Mouse (Mus musculus) layer of hippocampus, adult 18-20 months (tissue): ENCODE measurements at regions not wholly inside any gene's neighbourhood (a gene's known extent, or its start where the extent isn't known, plus 50 kb on each side); places are given as distances from the start of the nearest gene placed in this dataset.
"Not testable (repeated sequence)": the region's sequence is repeated elsewhere in the genome, so short reads cannot be mapped to it uniquely, and the experiment has no call there.

Experiments used
- DNase-seq, 2 experiments: peaks; one replicate each; pipeline ENCODE4 v3.0.0; 2022; ENCODE audit warnings: low spot score in 2 of 2

DNA sequence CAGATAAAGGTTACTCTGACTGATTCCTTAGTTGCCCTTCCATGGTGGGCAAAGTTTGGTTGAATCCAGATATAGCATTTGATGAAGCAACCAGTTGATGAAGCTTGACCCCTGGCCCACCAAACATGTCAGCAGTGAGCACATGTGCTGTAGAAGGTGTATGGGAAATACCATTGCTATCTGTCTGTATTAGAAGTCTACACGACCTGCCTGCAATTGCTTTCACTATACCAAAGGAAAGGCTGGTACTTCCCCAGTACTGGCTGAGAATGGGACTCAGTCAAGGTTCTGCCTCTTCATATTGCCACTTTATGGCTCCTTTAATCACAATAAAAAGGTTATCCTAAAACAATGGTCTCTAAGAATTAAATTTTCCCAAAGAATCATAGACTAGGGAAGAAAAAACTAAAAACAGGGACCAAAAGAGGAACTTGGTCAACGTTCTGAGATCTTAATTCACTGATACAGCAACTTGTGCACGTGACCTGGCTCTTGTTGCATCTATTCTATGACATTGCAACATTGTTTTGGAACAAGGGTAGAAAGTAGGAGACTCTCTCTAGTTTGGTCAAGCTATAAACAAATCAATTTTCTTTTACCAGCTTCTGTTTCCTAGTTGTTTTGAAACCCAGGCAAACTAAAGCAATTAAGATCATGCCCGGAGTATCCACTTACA is 284.0 kb downstream of the Rapgef2 start:
- no peak for DNase-seq

DNA sequence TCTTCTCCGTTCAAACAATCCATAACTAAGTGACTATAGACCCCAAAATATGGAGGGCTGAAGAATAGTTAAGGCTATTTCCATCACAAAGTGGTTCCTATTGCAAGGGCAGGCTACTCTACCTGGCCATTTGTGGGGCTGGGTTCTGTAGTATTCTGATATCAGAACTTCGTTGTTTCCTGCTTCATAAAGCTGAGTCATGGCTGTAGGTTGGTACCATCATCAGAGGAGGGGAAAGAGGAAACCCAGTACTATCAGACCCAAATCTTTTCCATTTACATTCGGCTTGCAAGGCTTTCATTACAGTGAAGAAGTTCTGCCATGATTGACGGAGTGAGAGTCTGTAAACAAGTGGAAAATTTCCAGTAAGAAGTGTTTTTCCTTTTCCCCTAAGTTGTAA is 284.6 kb downstream of the Rapgef2 start:
- no peak for DNase-seq

GRCm38 (mm10) chr3:79000293-79000692 is 286.0 kb downstream of the Rapgef2 start:
- no peak for DNase-seq

GRCm38 (mm10) chr3:78999803-79000202 is 286.5 kb downstream of the Rapgef2 start:
- no peak for DNase-seq

DNA sequence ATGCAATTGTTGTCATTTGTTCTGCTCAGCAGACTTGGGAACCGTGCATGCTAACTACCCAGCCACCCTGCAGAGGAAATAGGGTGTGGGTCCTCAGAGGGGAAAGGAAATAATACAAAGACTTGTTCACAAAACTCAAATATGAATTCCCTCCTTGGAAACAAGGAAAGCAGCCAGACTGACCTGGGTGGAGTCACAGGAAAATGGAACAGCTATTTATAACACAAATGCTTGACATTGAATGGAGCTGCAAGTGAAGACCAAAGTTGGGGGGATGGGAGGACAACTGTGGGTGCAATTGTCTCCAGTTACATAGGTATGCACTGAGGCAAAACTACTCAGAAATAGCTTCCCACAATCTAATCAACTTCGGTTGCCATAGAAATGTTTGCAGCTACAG is 298.2 kb downstream of the Rapgef2 start:
- peak in 1 of 2 experiments; percentile 26 for DNase-seq

DNA sequence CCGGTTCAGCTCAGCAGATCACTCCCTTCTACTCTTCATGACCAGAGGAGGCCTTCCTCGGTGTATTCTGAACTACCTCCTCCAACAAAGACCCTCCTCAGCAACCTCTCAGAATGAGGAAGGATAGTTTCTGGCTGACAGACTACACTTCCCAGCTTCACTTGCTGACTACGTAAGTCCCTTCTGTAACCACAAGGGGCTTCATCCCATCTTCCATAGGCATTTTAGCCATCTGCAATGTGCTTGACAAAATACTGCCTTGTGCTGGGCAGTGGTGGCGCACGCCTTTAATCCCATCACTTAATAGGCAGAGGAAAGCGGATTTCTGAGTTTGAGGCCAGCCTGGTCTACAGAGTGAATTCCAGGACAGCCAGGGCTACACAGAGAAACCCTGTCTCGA is 299.6 kb downstream of the Rapgef2 start:
- DNase-seq = no peak

- DNase-seq = no peak
Measured at GRCm38 (mm10) chr3:78981057-78981456, 305.3 kb downstream of the Rapgef2 start.

DNA sequence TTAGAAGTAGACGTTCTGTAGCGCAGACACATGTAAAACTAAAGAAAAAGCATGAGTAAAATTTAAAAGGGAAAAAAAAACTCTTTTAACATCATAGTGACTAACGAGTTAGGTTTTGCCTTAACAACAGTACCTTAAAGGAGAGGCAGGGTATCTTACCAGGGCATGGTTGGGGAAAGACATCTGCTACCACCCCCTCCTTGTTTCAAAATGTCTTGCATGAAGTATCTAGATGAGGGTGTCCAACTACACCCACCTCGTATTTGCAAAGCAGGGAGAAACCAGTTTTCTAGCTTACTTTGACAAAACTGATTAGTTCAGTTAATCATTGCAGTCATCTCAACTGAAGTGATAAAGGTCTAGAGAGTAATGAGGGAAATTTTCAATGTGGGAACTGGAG is 307.5 kb downstream of the Rapgef2 start:
- peak in 1 of 2 experiments; percentile 55 for DNase-seq

DNA sequence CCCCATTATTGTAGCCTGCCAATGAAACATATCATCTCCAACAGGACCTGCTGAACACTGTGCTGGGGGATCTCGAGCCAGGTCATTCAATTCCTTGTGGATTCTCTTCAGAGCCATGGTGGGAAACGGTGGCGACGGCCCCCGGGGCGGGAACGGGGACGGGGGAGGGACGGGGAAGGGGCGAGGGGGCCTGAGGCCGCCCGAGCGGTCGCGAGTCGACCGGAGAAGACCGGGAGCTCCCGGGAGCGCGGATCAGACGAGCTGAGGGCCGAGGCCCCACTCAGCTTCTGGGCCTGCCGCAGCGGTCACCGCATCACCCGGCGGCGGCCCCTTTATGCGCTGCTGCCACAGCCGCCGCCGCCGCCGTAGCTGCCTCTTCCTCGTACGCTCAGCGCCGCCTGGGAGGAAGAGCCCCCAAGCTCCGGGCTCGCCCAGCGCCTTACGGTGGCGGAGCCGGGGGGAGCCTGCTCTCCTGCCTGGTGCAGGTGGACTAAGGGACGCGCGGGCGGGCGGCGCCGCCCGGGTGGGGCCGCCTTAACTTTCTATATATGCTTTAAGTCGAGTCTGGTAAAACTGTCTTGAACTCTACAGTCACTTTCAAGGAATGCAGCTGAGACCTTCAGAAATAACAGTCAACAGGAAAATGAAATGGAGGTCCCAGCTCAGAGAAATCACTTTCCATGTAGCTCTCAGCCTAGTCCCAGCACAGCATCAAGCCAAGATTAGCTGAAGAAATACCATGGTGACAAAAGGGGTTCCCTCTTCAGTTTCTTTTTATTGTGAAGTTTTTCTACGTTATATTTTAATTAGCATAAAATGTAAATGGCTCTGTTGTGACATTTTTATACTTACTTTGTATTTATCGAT is 319.4 kb downstream of the Rapgef2 start:
- peak in 1 of 2 experiments; percentile 20 for DNase-seq

- DNase-seq = no peak
Measured at GRCm38 (mm10) chr3:78964231-78964858, 322.0 kb downstream of the Rapgef2 start.

DNA sequence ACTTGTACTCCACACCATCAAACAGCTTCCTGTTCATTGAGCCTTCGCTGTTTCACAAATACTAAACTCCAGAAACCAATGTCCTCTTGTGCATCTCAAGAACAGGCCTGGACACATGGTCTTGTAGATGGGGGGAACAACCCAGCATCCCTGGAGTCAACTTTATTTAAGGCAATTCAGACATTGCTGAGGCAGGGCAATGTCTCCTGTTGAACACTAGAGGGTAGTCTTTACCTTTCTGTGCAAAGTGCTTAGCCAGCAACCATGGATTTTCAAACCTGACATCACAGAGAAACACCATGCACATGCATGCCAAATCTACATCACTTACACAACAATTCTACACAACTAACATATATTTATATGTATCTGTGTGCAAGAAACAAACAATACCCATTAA is 327.5 kb downstream of the Rapgef2 start:
- DNase-seq = peak; percentile 22 to 78

DNA sequence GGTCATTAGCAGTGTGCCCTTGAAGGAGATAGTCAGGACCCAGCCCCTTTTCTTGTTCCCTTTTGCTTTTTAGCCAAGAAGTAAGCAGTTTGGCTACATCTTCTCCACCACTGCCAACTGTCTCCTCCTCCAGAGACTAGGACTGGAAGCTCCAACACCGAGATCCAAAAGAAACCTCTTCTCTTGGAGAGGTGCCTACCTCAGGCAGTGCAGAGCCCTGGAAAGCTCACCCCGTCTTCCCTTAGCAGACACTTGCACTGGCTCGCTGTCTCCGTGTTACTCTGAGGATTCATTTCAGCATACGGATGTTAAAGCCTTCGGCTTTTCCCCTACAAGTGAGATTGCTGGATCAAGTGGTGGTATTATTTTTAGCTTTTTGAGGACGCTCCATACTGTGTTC is 331.0 kb downstream of the Rapgef2 start:
- DNase-seq = no peak

- DNase-seq = not testable (repeated sequence)
Measured at GRCm38 (mm10) chr3:78949385-78949784, 336.9 kb downstream of the Rapgef2 start.

DNA sequence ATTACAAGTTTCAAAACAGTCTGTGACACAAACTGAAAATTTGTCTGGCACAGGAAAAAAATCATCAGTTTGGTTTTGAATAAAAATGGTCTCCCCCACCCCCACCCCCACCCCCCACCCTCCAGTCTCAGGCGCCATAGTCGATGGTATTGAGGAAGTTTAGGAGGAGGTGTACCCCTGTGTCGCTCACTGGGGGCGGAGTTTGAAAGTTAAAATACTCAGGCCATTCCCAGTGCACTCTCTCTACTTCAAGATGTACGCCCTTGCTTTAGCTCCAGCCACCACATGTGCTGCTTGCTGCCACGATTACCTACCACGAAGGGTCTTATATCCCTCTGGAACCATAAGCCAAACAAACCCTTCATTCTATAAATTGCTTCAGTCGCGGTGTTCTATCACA is 337.6 kb downstream of the Rapgef2 start:
- no peak for DNase-seq

DNA sequence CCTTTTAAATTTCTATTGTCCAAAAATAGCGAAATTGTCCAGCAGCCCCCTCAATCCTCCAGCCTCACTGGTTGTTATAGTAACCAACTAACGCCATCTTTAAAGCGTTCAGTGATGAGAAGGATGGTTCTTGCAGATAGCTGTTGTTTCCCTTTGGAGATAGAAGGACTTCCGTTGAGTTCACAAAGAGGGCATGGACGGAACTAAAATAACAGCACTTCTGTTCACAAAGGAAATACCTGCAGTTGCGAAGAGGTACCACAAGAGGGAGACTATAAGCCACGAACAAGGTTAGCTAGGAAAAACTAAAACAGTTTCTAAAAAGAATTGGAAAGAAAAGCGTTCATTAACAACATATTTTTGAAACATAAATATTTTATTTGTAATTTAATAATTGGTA is 338.1 kb downstream of the Rapgef2 start:
- DNase-seq = peak; percentile 45 to 82

DNA sequence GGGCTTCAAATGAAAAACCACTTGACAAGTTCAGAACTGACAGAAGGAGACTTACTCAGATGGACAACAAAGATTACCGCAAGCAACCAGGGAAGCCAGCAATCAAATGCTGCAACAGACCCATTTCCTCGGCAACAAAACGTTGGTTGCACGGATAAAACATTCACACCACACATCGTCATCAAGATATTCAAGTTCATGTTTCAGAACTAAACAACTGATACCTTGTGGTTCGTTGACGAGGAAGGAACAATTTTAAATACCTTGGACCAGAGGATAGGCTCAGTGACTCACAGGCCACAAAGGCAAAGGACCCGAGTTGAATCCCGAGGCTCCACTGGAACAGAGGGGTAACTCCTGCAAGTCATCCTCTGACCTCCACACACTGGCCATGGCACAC is 339.1 kb downstream of the Rapgef2 start:
- DNase-seq = no peak

GRCm38 (mm10) chr3:78944185-78944584 is 342.1 kb downstream of the Rapgef2 start:
- no peak for DNase-seq

- DNase-seq = no peak
Measured at GRCm38 (mm10) chr3:78932975-78933374, 353.3 kb downstream of the Rapgef2 start.

- peak in 1 of 2 experiments; percentile 21 for DNase-seq
Measured at GRCm38 (mm10) chr3:78919850-78920249, 366.5 kb downstream of the Rapgef2 start.

DNA sequence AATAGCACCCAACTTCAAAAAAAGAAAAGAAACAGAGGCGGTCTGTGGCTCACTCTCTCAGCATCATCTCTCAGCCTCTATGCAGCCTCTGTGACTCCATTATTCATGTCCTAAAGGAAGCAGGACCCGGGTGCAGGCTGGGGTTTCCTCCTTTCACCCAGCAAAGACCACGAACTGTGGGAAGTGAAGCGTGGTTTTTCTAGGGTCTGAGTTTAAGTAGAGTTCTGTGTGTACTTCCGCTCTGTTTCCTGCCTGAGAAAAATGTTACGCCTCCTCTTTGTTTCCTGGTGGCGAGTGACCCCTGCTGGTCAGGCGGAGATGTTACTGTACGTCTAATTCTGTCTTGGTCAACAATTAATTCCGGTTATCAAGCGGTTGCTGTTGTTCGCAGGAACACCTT is 366.9 kb downstream of the Rapgef2 start:
- DNase-seq = peak; percentile 76 to 80

GRCm38 (mm10) chr3:78908196-78908844 is 378.0 kb downstream of the Rapgef2 start:
- DNase-seq = peak; percentile 18 to 69

DNA sequence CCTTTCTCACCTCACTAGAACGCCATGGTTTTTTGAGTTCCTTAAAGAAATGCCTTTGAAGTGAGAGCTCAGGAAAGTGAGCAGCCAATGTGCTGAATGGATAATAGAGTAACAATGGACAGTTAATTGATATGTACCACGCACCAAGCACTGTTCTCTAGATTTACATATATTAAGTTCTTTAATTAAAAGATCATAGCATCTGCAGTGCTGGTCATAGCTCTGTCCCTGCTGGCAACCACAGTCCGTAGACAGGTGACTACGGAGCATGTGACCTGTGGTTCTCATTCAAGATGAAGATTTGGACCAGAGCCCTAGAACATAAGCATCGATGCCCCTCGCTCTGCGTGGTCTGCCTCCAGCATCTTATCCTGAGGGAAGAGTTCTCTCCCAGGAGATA is 378.5 kb downstream of the Rapgef2 start:
- no peak for DNase-seq
